Mouse (Mus musculus) heart, embryonic 12.5 days (tissue): Measurements from ENCODE around the gene Paqr5. TPM values are rescaled to one million over a fixed set of nuclear protein-coding genes. Genes with fewer than 3 reads are reported as not detected.

Source experiments
- ATAC-seq: fragments of 200-750 bp; cut with Nextera tagmentation; 2 replicates; pipeline ENCODE4 v1.8.0; 2017; ENCODE audit warnings: moderate TSS enrichment, moderate library complexity; ENCODE audit not compliant: insufficient number of reproducible peaks, low FRiP score
- H3K27ac ChIP-seq: fragments of 300-500 bp; sonication (generic); 2 replicates; pipeline ENCODE4 v1.5.1; 2016; ENCODE audit warnings: mild to moderate bottlenecking, moderate library complexity; ENCODE audit not compliant: poor library complexity, severe bottlenecking
- H3K27me3 ChIP-seq: fragments of 300-500 bp; sonication (generic); replicated peaks from 2 replicates; pipeline ENCODE4 v1.6.1; 2016; ENCODE audit warnings: mild to moderate bottlenecking, moderate library complexity
- H3K36me3 ChIP-seq: fragments of 300-500 bp; sonication (generic); 2 replicates; pipeline ENCODE4 v1.6.1; 2016; ENCODE audit warnings: mild to moderate bottlenecking, moderate library complexity
- H3K4me1 ChIP-seq: fragments of 300-500 bp; sonication (generic); replicated peaks from 2 replicates; pipeline ENCODE4 v1.6.1; 2016; ENCODE audit warnings: mild to moderate bottlenecking
- H3K4me2 ChIP-seq: fragments of 300-500 bp; sonication (generic); 2 replicates; pipeline ENCODE4 v1.6.1; 2016; ENCODE audit warnings: mild to moderate bottlenecking, moderate library complexity
- H3K4me3 ChIP-seq: fragments of 300-500 bp; sonication (generic); 2 replicates; pipeline ENCODE4 v1.5.1; 2016; ENCODE audit warnings: mild to moderate bottlenecking
- H3K9ac ChIP-seq: fragments of 300-500 bp; sonication (generic); 2 replicates; pipeline ENCODE4 v1.6.1; 2016; ENCODE audit warnings: mild to moderate bottlenecking, moderate library complexity
- H3K9me3 ChIP-seq: fragments of 300-500 bp; sonication (generic); replicated peaks from 2 replicates; pipeline ENCODE4 v1.6.1; 2016; ENCODE audit warnings: mild to moderate bottlenecking, moderate library complexity
- WGBS: fragments of 180-500 bp; shearing (Covaris S2); methylation state at CpG from one replicate; pipeline ENCODE4 v1.1.7; 2016; 5-methylcytosine and 5-hydroxymethylcytosine counted together
- polyA plus RNA-seq: library from polyadenylated mRNA; unstranded; fragments of >200 nt; fragmentation: Nextera tagmentation; extraction: Ambion mirVana; gene quantifications from 2 replicates; pipeline ENCODE4 v1.2.1, GENCODE M21; 2016

Paqr5 gene
- polyA plus RNA-seq, 1 experiment from 2014 or later, result 0.40 TPM

GRCm38 (mm10) chr9:61979983-61980382 lies 46.7 kb downstream of the Paqr5 start:
- Histone ChIP-seq H3K9ac (no peak overlapping the region), H3K4me2 (no peak overlapping the region), H3K9me3 (no peaks in the 10 kb centered on the region), H3K27ac (no peak overlapping the region), H3K4me1 (no peaks in the 10 kb centered on the region), H3K4me3 (no peak overlapping the region), H3K36me3 (no peaks in the 10 kb centered on the region), H3K27me3 (no peaks in the 10 kb centered on the region)
- ATAC-seq, result no peak
- 78% methylated on average over 2 of the region's 2 CpGs for WGBS

GRCm38 (mm10) chr9:61977258-61977945 lies 49.3 kb downstream of the Paqr5 start:
- Histone ChIP-seq H3K27me3 (0 out of 2 replicates have a peak, but pooled peaks cover 3% of the 10 kb centered on the region), H3K4me2 (no peak overlapping the region)

GRCm38 (mm10) chr9:61972031-61972430 lies 54.6 kb downstream of the Paqr5 start:
- Histone ChIP-seq H3K4me1 (no peaks in the 10 kb centered on the region), H3K9ac (no peak overlapping the region), H3K27me3 (peaks cover 14% of the 10 kb centered on the region), H3K36me3 (no peaks in the 10 kb centered on the region), H3K27ac (no peak overlapping the region), H3K4me3 (no peak overlapping the region), H3K4me2 (no peak overlapping the region), H3K9me3 (no peaks in the 10 kb centered on the region)
- WGBS, result 60% methylated on average over 9 of the region's 9 CpGs
- no peak for ATAC-seq

More at GRCm38 (mm10) chr9:61977258-61977945, 49.3 kb downstream of the Paqr5 start:
- Histone ChIP-seq H3K36me3 (no peaks in the 10 kb centered on the region), H3K9me3 (no peaks in the 10 kb centered on the region), H3K9ac (no peak overlapping the region), H3K4me3 (no peak overlapping the region), H3K4me1 (no peaks in the 10 kb centered on the region), H3K27ac (no peak overlapping the region)
- WGBS, result 80% methylated on average over 13 of the region's 13 CpGs
- no peak for ATAC-seq

GRCm38 (mm10) chr9:61971045-61971444 lies 55.6 kb downstream of the Paqr5 start:
- 43% methylated on average over 3 of the region's 3 CpGs for WGBS
- Histone ChIP-seq H3K27ac (no peak overlapping the region), H3K4me2 (no peak overlapping the region), H3K36me3 (no peaks in the 10 kb centered on the region), H3K4me3 (no peak overlapping the region), H3K27me3 (peaks cover 14% of the 10 kb centered on the region), H3K9ac (no peak overlapping the region), H3K9me3 (no peaks in the 10 kb centered on the region), H3K4me1 (no peaks in the 10 kb centered on the region)
- ATAC-seq, result no peak

- no peak overlapping the region for H3K27ac ChIP-seq
- H3K36me3 ChIP-seq, result no peaks in the 10 kb centered on the region
- ATAC-seq, result no peak
- no peak overlapping the region for H3K4me3 ChIP-seq
- whole genome bisulfite sequencing, result 74% methylated on average over 10 of the region's 10 CpGs
- H3K4me1 ChIP-seq, result 0 out of 2 replicates have a peak, but pooled peaks cover 5% of the 10 kb centered on the region
- no peak overlapping the region for H3K4me2 ChIP-seq
- H3K27me3 ChIP-seq, result peaks cover 11% of the 10 kb centered on the region
- H3K9ac ChIP-seq, result no peak overlapping the region
- no peaks in the 10 kb centered on the region for H3K9me3 ChIP-seq
These were observed 59.3 kb downstream of the Paqr5 start for GRCm38 (mm10) chr9:61967357-61967756.

GRCm38 (mm10) chr9:61965987-61966386 lies 60.7 kb downstream of the Paqr5 start:
- 82% methylated on average over 7 of the region's 7 CpGs for WGBS
- 0 out of 2 replicates have a peak, but pooled peaks cover 8% of the 10 kb centered on the region for H3K4me1 ChIP-seq
- H3K4me2 ChIP-seq, result no peak overlapping the region
- H3K9ac ChIP-seq, result no peak overlapping the region
- no peak for ATAC-seq
- no peak overlapping the region for H3K27ac ChIP-seq
- H3K27me3 ChIP-seq, result peaks cover 5% of the 10 kb centered on the region
- no peaks in the 10 kb centered on the region for H3K9me3 ChIP-seq
- no peaks in the 10 kb centered on the region for H3K36me3 ChIP-seq
- H3K4me3 ChIP-seq, result no peak overlapping the region

GRCm38 (mm10) chr9:61965411-61965930 lies 61.2 kb downstream of the Paqr5 start:
- WGBS, result 42% methylated on average over 4 of the region's 4 CpGs
- Histone ChIP-seq H3K4me1 (peaks cover 13% of the 10 kb centered on the region; the same call in 1 of the 2 replicates), H3K4me2 (no peak overlapping the region), H3K9ac (no peak overlapping the region), H3K36me3 (no peaks in the 10 kb centered on the region), H3K27ac (no peak overlapping the region), H3K4me3 (no peak overlapping the region), H3K9me3 (no peaks in the 10 kb centered on the region), H3K27me3 (peaks cover 5% of the 10 kb centered on the region)
- ATAC-seq, result no peak; the same call in 1 of the 2 replicates

GRCm38 (mm10) chr9:61963356-61963755 lies 63.3 kb downstream of the Paqr5 start:
- Histone ChIP-seq H3K27ac (no peak overlapping the region), H3K27me3 (0 out of 2 replicates have a peak, but pooled peaks cover 5% of the 10 kb centered on the region), H3K4me2 (no peak overlapping the region), H3K9ac (peak overlapping the region; percentile 23; the same call in 1 of the 2 replicates), H3K36me3 (no peaks in the 10 kb centered on the region), H3K4me1 (peaks cover 14% of the 10 kb centered on the region; the same call in 1 of the 2 replicates), H3K9me3 (no peaks in the 10 kb centered on the region), H3K4me3 (no peak overlapping the region)
- ATAC-seq, result no peak
- WGBS, result 59% methylated on average over 6 of the region's 6 CpGs

- no peak overlapping the region for H3K27ac ChIP-seq
- H3K9ac ChIP-seq, result no peak overlapping the region
- H3K27me3 ChIP-seq, result no peaks in the 10 kb centered on the region
- H3K4me2 ChIP-seq, result no peak overlapping the region
- H3K9me3 ChIP-seq, result no peaks in the 10 kb centered on the region
- ATAC-seq, result no peak
- no peak overlapping the region for H3K4me3 ChIP-seq
- WGBS, result 85% methylated on average over 4 of the region's 4 CpGs
- H3K36me3 ChIP-seq, result no peaks in the 10 kb centered on the region
- H3K4me1 ChIP-seq, result peaks cover 14% of the 10 kb centered on the region; the same call in 1 of the 2 replicates
These were observed 65.5 kb downstream of the Paqr5 start for GRCm38 (mm10) chr9:61961181-61961580.

- Histone ChIP-seq H3K4me3 (no peak overlapping the region), H3K27ac (no peak overlapping the region), H3K9ac (no peak overlapping the region), H3K27me3 (no peaks in the 10 kb centered on the region), H3K4me1 (peaks cover 14% of the 10 kb centered on the region; the same call in 1 of the 2 replicates), H3K36me3 (no peaks in the 10 kb centered on the region), H3K9me3 (no peaks in the 10 kb centered on the region), H3K4me2 (no peak overlapping the region)
- 40% methylated on average over 5 of the region's 5 CpGs for WGBS
- ATAC-seq, result no peak
These were observed 65.9 kb downstream of the Paqr5 start for GRCm38 (mm10) chr9:61960753-61961152.

GRCm38 (mm10) chr9:61959921-61960569 lies 66.6 kb downstream of the Paqr5 start:
- H3K4me2 ChIP-seq, result no peak overlapping the region
- H3K36me3 ChIP-seq, result no peaks in the 10 kb centered on the region
- ATAC-seq, result no peak
- WGBS, result 83% methylated on average over 1 of the region's 1 CpGs
- H3K4me1 ChIP-seq, result peaks cover 14% of the 10 kb centered on the region; the same call in 1 of the 2 replicates
- H3K27ac ChIP-seq, result no peak overlapping the region
- no peak overlapping the region for H3K9ac ChIP-seq
- no peaks in the 10 kb centered on the region for H3K27me3 ChIP-seq
- H3K4me3 ChIP-seq, result no peak overlapping the region
- no peaks in the 10 kb centered on the region for H3K9me3 ChIP-seq
